Mouse (Mus musculus) testis, adult 2 months (tissue): Measurements from ENCODE around the gene Gm2001.
"Not testable (repeated sequence)": the region's sequence is repeated elsewhere in the genome, so short reads cannot be mapped to it uniquely, and the experiment has no call there.

Source experiments
- CTCF ChIP-seq: fragments of 200-500 bp; IDR thresholded peaks from 2 replicates; pipeline ENCODE4 v1.5.1; 2012; ENCODE audit warnings: low read depth, mild to moderate bottlenecking, inconsistent platforms, low read length, moderate library complexity; ENCODE audit not compliant: control insufficient read depth, insufficient read depth, insufficient replicate concordance
- POLR2A ChIP-seq: fragments of 200-500 bp; IDR thresholded peaks from 2 replicates; pipeline ENCODE4 v1.6.1; 2012; ENCODE audit warnings: low read depth, mild to moderate bottlenecking, inconsistent platforms, low read length, moderate library complexity; ENCODE audit not compliant: control insufficient read depth

GRCm38 (mm10) chr12:87861740-87862692 is 19.9 kb upstream of the Gm2001 start:
- not testable (repeated sequence) for TF ChIP-seq CTCF, POLR2A
